Mouse (Mus musculus): Measurements from ENCODE around the gene Trim11. TPM values are rescaled to one million over a fixed set of nuclear protein-coding genes. Genes with fewer than 3 reads are reported as not detected.

The Trim11 gene
- 12.4 and 13.4 TPM in 2 replicates for total RNA-seq (2014; rRNA removed)
- polyA plus RNA-seq (2012; rRNA removed) = 14.4 and 22.4 TPM in 2 replicates

DNA sequence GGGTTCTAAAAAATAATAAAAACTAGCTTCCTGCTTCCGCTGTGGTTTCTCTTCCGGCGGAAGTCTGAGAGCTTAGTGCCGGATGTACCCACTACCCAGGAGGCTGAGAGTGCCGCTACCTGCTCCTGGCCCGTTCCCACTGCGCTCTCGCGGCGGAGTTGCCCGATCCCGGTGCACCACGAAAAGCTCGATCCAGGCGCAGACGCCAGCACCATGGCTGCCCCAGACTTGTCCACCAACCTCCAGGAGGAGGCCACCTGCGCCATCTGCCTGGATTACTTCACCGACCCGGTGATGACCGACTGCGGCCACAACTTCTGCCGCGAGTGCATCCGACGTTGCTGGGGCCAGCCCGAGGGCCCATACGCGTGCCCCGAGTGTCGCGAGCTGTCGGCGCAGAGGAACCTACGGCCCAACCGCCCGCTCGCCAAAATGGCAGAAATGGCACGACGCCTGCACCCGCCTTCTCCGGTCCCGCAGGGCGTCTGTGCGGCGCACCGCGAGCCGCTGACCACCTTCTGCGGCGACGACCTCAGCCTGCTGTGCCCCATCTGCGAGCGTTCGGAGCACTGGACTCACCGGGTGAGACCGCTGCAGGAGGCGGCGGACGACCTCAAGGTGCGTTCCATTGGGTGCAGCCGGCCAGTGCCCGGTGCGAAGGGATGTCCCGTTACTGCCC, at the start of gene Trim11:
Gene Trim11 (plus strand): TSS at position 67 of the 679 bp plus-strand sequence.
- Histone ChIP-seq H3K27ac (replicated peaks; ENCODE audit: insufficient read depth, low read depth, low read length) (peak within 1 kb of the TSS; percentile 95), H3K79me2 (ENCODE audit: control insufficient read depth, insufficient read depth, low read length) (peaks cover 21% of the 10 kb centered on the region; the same call in 1 of the 2 replicates), H3K36me3 (ENCODE audit: control insufficient read depth, insufficient read depth, low read length) (peaks cover 7% of the 10 kb centered on the region; the same call in 1 of the 2 replicates), H3K27me3 (ENCODE audit: control insufficient read depth, insufficient read depth, low read length) (no peaks in the 10 kb centered on the region), H3K4me1 (ENCODE audit: control insufficient read depth, insufficient read depth, low read length) (peaks cover 11% of the 10 kb centered on the region), H3K4me3 (ENCODE audit: insufficient read depth, low read depth, low read length) (peak within 1 kb of the TSS; percentile 84), H3K9ac (ENCODE audit: low read depth, low read length) (peak within 1 kb of the TSS; percentile 96)
- peak; percentile 79 for DNase-seq (ENCODE audit: extremely low read depth, low read depth, low spot score)
- WGBS = under 1% methylated on average over 64 of the region's 64 CpGs
- TF ChIP-seq CTCF (IDR thresholded peaks at IDR 0.05; ENCODE audit: low read depth, low read length) (no peak), POLR2A (IDR thresholded peaks at IDR 0.05; ENCODE audit: extremely low read depth, insufficient read depth, low read length) (peak; percentile 70)

DNA sequence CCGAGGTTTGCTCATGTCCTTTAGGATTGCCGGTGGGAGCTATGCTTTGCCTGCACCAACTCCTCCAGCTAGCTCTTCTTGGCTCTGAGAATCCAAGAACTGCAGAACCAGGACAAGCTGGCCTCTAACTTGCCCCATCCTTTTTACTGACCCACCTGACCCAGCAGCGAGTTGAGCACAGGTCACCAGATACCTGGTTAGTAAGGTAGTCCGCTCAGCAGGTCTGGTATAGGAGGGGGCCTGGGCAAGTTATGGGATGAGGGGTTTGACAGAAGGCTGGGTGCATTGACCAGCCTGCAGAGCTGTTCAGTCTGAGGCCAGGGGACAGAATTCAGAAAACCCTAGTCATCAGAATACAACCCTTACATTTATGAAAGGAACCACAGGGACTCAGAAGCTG, 48.8 kb upstream of the Trim11 start:
- Histone ChIP-seq H3K79me2 (ENCODE audit: control insufficient read depth, insufficient read depth, low read length) (no peaks in the 10 kb centered on the region), H3K4me1 (ENCODE audit: control insufficient read depth, insufficient read depth, low read length) (peaks cover 8% of the 10 kb centered on the region), H3K4me3 (ENCODE audit: insufficient read depth, low read depth, low read length) (no peak overlapping the region), H3K27me3 (ENCODE audit: control insufficient read depth, insufficient read depth, low read length) (no peaks in the 10 kb centered on the region), H3K9ac (ENCODE audit: low read depth, low read length) (no peak overlapping the region), H3K36me3 (ENCODE audit: control insufficient read depth, insufficient read depth, low read length) (peaks cover 6% of the 10 kb centered on the region; the same call in 1 of the 2 replicates), H3K27ac (replicated peaks; ENCODE audit: insufficient read depth, low read depth, low read length) (no peak overlapping the region)
- no peak for DNase-seq (ENCODE audit: extremely low read depth, low read depth, low spot score)
- 59% methylated on average over 4 of the region's 4 CpGs for WGBS
- TF ChIP-seq CTCF (IDR thresholded peaks at IDR 0.05; ENCODE audit: low read depth, low read length) (no peak), POLR2A (IDR thresholded peaks at IDR 0.05; ENCODE audit: extremely low read depth, insufficient read depth, low read length) (no peak)

DNA sequence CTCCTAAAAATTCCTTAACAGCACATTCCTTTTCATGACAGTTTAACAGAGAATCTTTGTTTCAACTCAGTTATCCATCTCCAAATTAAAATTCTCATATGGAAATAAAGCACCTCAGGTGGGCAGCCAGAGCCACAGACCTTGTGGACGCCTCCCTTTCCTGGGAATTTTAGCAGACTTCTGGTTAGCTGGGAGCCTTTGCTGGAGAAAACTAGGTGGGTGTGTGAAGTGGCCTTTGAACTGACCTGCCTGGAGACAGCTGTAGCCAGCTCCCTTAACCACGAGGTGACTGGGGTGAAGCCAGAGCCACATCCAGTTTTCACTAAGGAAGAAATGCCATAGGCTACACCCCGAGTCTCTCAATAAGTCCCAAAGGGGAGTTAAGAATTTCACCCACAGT, 48.3 kb upstream of the Trim11 start:
- peaks cover 6% of the 10 kb centered on the region; the same call in 1 of the 2 replicates for H3K36me3 ChIP-seq (ENCODE audit: control insufficient read depth, insufficient read depth, low read length)
- 33% methylated on average over 3 of the region's 3 CpGs for WGBS
- peaks cover 8% of the 10 kb centered on the region for H3K4me1 ChIP-seq (ENCODE audit: control insufficient read depth, insufficient read depth, low read length)
- no peaks in the 10 kb centered on the region for H3K27me3 ChIP-seq (ENCODE audit: control insufficient read depth, insufficient read depth, low read length)
- no peak for TF ChIP-seq CTCF (IDR thresholded peaks at IDR 0.05; ENCODE audit: low read depth, low read length)
- no peak for TF ChIP-seq POLR2A (IDR thresholded peaks at IDR 0.05; ENCODE audit: extremely low read depth, insufficient read depth, low read length)
- DNase-seq (ENCODE audit: extremely low read depth, low read depth, low spot score) = peak; percentile 53
- no peak overlapping the region for H3K27ac ChIP-seq (replicated peaks; ENCODE audit: insufficient read depth, low read depth, low read length)
- no peaks in the 10 kb centered on the region for H3K79me2 ChIP-seq (ENCODE audit: control insufficient read depth, insufficient read depth, low read length)
- H3K4me3 ChIP-seq (ENCODE audit: insufficient read depth, low read depth, low read length) = no peak overlapping the region
- H3K9ac ChIP-seq (ENCODE audit: low read depth, low read length) = no peak overlapping the region

DNA sequence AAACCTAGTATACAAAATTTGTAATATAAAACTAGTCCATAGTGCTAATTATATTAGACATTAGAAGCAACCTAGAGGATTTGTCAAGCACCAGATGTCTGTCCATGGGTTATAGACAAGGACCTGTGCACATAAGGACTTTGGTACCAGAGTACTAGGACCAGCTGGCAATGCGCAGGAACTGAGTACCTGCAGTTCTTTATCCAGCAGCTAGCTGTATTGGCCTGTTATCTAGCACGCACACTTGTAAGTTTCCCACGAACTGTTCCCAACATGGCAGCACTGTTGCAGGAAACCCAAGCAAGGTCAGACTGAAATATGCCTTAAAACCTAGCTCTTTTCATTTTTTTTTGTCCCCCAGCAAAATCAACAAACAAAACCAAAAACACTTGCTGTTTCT, 47.6 kb upstream of the Trim11 start:
- Histone ChIP-seq H3K4me3 (ENCODE audit: insufficient read depth, low read depth, low read length) (no peak overlapping the region), H3K79me2 (ENCODE audit: control insufficient read depth, insufficient read depth, low read length) (no peaks in the 10 kb centered on the region), H3K36me3 (ENCODE audit: control insufficient read depth, insufficient read depth, low read length) (peaks cover 9% of the 10 kb centered on the region), H3K4me1 (ENCODE audit: control insufficient read depth, insufficient read depth, low read length) (peaks cover 8% of the 10 kb centered on the region), H3K9ac (ENCODE audit: low read depth, low read length) (no peak overlapping the region), H3K27ac (replicated peaks; ENCODE audit: insufficient read depth, low read depth, low read length) (no peak overlapping the region), H3K27me3 (ENCODE audit: control insufficient read depth, insufficient read depth, low read length) (no peaks in the 10 kb centered on the region)
- TF ChIP-seq CTCF (IDR thresholded peaks at IDR 0.05; ENCODE audit: low read depth, low read length) (no peak), POLR2A (IDR thresholded peaks at IDR 0.05; ENCODE audit: extremely low read depth, insufficient read depth, low read length) (no peak)
- WGBS = 48% methylated on average over 3 of the region's 3 CpGs
- peak; percentile 75 for DNase-seq (ENCODE audit: extremely low read depth, low read depth, low spot score)

DNA sequence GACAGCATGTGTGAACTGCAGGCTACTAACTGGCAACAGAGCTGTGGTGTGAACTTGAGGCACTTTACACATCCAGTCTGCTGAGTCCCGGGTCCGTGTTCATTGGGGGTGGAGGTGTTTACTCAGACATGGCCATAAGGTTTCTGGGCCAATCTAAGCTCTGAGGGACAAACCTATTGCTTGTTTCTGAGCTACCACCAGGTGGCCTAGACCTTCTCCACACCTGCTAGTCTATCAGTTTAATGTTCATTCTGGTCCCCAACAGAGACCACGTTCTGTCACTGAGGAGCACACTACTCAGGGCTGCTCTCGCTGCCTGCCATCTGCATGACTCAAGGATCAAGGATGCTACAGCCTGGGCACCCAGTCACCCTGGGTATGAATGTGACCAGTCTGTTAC, 46.3 kb upstream of the Trim11 start:
- Histone ChIP-seq H3K4me3 (ENCODE audit: insufficient read depth, low read depth, low read length) (no peak overlapping the region), H3K9ac (ENCODE audit: low read depth, low read length) (no peak overlapping the region), H3K27me3 (ENCODE audit: control insufficient read depth, insufficient read depth, low read length) (no peaks in the 10 kb centered on the region), H3K36me3 (ENCODE audit: control insufficient read depth, insufficient read depth, low read length) (peaks cover 18% of the 10 kb centered on the region), H3K4me1 (ENCODE audit: control insufficient read depth, insufficient read depth, low read length) (peaks cover 6% of the 10 kb centered on the region; the same call in 1 of the 2 replicates), H3K27ac (replicated peaks; ENCODE audit: insufficient read depth, low read depth, low read length) (no peak overlapping the region), H3K79me2 (ENCODE audit: control insufficient read depth, insufficient read depth, low read length) (no peaks in the 10 kb centered on the region)
- no peak for TF ChIP-seq POLR2A (IDR thresholded peaks at IDR 0.05; ENCODE audit: extremely low read depth, insufficient read depth, low read length)
- no peak for TF ChIP-seq CTCF (IDR thresholded peaks at IDR 0.05; ENCODE audit: low read depth, low read length)
- DNase-seq (ENCODE audit: extremely low read depth, low read depth, low spot score) = no peak
- WGBS = 46% methylated on average over 4 of the region's 4 CpGs

DNA sequence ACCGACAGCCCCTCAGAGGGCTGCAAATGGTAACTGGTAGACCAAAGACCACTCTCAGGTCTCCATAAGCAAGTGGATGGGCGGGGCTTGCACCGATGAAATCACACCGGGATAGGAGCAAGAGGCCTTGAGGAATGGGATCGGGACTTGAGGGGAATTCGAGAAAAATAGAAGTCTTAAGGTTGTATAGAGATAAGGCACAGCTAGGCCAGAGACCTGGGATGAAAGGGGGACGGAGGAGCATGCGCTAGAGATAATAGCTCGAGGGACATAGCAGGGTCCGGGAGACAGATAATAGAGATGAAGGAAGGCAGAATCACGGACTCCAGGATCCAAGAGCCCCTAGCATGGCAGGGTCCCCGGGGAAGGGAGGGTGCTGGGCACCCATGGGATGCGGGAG, 40.0 kb upstream of the Trim11 start:
- Histone ChIP-seq H3K27ac (replicated peaks; ENCODE audit: insufficient read depth, low read depth, low read length) (peak overlapping the region; percentile 84), H3K36me3 (ENCODE audit: control insufficient read depth, insufficient read depth, low read length) (peaks cover 15% of the 10 kb centered on the region), H3K4me3 (ENCODE audit: insufficient read depth, low read depth, low read length) (peak overlapping the region; percentile 74), H3K79me2 (ENCODE audit: control insufficient read depth, insufficient read depth, low read length) (no peaks in the 10 kb centered on the region; the same call in 1 of the 2 replicates), H3K9ac (ENCODE audit: low read depth, low read length) (peak overlapping the region; percentile 94), H3K4me1 (ENCODE audit: control insufficient read depth, insufficient read depth, low read length) (peaks cover 10% of the 10 kb centered on the region), H3K27me3 (ENCODE audit: control insufficient read depth, insufficient read depth, low read length) (no peaks in the 10 kb centered on the region)
- TF ChIP-seq POLR2A (IDR thresholded peaks at IDR 0.05; ENCODE audit: extremely low read depth, insufficient read depth, low read length) (no peak), CTCF (IDR thresholded peaks at IDR 0.05; ENCODE audit: low read depth, low read length) (no peak)
- WGBS = 3% methylated on average over 13 of the region's 13 CpGs
- no peak for DNase-seq (ENCODE audit: extremely low read depth, low read depth, low spot score)

Measured in liver, adult 2 months (tissue).